Mouse (Mus musculus): ENCODE measurements around the gene Ermap. TPM values are rescaled to one million over a fixed set of nuclear protein-coding genes. Genes with fewer than 3 reads are reported as not detected.

Gene Ermap
- 10 to 100 TPM; 15.2 to 36.4 TPM for total RNA-seq (2023)

DNA sequence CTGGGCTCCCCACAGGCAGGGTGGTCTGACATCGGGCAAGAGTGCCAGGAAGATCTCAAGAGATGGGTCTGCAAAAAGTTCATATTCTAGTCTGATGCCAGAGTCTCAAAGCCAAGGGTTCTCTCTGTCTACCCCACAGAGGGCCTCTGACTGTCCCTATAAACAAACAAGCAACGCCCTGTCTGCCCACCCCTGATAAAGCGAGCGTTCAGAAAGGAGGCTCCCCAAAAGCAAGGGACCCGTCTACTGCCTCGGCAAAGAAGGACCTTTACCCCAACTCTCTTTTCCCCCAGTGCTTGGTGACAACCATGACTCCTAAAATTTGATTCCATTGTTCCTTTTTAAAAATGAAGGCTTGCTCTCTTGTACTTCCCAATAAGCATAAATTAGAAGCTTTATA is at the start of gene Ermap:
TSS of gene Ermap (minus strand) at position 148 of the 400 bp plus-strand sequence.

DNA sequence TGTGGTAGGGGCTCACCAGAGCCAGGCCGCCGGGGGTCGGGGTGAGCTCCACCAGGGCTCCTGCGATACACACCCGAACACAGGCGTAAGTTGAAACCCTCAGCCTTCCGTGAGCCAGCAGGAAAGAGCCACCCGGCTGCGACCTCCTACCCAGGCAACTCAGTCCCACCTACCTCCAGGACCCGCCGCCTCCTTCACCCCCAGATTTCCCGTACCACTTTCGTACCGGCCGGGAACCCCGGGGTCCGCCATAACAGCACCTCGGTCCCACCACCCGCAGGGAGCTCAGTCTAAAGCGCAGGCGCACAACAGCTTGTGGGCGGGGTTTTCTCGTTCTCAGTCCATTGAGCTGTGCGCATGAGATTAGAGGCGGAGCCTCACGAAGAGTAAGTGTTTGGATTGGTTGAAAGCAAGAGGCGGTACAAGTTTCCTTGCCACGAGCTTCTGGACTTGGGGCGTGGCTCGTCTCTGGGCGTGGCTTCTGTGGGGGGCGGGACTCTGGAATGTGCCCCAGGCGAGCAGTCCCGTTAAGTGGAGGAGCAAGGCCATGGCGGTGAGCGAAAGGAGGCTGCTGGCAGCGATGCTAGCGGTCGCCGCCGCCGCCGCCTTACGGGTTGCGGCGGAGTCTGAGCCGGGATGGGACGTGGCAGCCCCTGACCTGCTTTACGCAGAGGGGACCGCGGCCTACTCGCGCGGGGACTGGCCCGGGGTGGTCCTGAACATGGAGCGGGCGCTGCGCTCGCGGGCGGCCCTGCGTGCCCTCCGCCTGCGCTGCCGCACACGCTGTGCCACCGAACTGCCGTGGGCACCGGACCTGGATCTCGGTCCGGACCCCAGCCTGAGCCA is 42.8 kb upstream of the Ermap start, which contains the start of the genes AU022252 and P3h1:
TSS of gene AU022252 (minus strand) at position 303 of the 846 bp plus-strand sequence.
TSS of gene P3h1 (plus strand) at position 506 of the 846 bp plus-strand sequence.

DNA sequence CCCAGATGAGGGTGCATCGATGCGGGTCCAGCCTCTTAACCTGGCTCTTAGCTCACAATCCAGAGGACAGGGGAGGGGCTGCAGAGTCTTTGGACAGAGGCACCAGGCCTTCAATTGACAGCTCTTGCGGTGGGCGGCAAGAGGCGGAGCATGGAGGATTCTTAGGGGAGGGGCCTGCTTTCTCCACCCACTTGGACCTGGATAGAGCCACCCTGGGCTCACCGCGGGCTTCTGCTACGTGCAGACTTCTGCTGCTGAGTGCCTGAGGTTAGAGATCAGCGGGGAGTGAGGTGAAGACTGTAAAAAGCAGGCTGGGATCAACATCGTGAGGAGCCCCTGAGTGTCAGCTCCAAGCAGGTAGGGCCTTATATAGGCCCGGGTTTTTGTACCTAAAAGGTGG is 28.4 kb upstream of the Ermap start, which contains the start of gene Tmem269:
TSS of gene Tmem269 (minus strand) at position 49 of the 400 bp plus-strand sequence.

DNA sequence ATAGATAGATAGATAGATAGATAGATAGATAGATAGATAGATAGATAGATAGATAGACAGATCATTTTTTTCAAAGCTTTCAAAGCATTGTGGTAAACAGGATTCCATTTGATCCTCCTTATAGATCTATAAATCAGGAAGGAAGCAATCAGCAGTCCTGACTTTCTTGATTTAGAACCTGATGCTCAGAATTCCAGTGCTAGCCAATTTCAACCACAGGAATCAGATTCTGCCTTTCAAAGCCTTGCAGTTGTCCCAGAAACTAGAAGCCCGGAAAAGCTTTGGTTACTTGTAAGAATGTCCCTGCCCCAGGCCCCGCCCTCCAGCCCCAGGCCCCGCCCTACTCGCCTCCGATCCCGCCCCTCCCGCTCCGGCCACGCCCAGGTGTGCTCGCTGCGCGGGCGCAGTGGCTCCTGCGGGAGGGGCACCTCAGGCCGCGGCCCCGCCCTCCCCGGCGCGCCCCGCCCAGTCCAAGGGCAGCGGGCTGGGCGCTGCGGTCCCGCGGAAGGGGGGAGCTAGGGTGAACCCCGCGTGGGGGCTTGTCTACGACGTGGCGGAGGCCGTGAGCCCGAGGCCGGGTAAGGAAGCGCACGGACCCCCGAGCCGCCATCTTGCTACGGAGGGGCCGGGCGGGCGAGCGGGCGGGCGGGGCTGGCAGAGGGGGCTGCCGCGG is 5.2 kb upstream of the Ermap start, which contains the start of gene Svbp:
TSS of gene Svbp (plus strand) at position 398 of the 673 bp plus-strand sequence.

DNA sequence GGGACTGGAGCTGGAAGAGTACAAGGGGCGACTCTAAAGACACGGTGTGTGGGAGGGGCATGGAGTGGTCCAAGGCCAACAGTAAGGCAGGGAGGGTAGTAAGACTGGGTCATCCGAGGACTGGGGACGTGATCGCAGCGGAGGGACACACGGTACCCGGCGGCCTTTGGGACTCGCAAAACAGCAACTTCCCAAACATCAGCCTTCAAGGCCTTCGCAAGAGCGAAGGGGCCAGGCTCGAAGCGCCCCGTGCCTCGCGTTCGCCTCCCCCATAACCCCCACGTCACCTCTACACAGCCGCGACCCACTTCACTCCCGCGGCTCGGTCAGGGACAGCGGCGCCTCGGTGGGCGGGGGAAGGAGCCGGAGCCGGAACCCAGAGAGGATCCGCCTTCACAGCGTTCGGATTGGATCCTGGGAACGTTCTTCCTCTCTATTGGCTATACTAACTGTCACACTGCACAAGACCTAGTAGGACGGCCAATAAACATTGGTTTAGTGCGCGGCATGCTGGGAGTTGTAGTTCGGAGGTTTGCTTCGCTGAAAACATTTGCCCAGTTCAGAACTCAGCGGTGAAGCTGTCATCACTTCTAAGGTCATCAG is 15.9 kb downstream of the Ermap start, which contains the start of gene Zfp691:
TSS of gene Zfp691 (minus strand) at position 345 of the 603 bp plus-strand sequence.

Other genes with a start within 250 kb of the Ermap start
- gene Lao1, start 228.4 kb downstream of the Ermap start, total RNA-seq (2023), result not detected
- 10 to 100 TPM; 30.0 to 30.1 TPM for gene Slc2a1, start 81.3 kb downstream of the Ermap start, total RNA-seq (2023)
- 1 to 10 TPM; 3.9 to 6.7 TPM for gene Zfp691, start 15.8 kb downstream of the Ermap start, total RNA-seq (2023)
- 10 to 100 TPM; 11.8 to 13.4 TPM for gene Svbp, start 5.3 kb upstream of the Ermap start, total RNA-seq (2023)
- not detected for gene Tmem269, start 28.2 kb upstream of the Ermap start, total RNA-seq (2023)
- gene AU022252, start 42.7 kb upstream of the Ermap start, total RNA-seq (2023), result 1 to 10 TPM; 3.3 to 3.5 TPM
- gene P3h1, start 42.9 kb upstream of the Ermap start, total RNA-seq (2023), result 1 to 10 TPM; 2.7 to 3.0 TPM
- gene Cldn19, start 65.4 kb upstream of the Ermap start, total RNA-seq (2023), result not detected
- gene Ybx1, start 104.6 kb upstream of the Ermap start, total RNA-seq (2023), result 100 to 1,000 TPM; 299 to 332 TPM
- 10 to 100 TPM; 21.5 to 22.1 TPM for gene Ppih, start 130.5 kb upstream of the Ermap start, total RNA-seq (2023)
- not detected for gene Ccdc30, start 225.5 kb upstream of the Ermap start, total RNA-seq (2023)
- 1 to 10 TPM in 1 of 2 experiments, under 1 TPM in 1; 0.89 to 1.6 TPM for gene Ppcs, start 232.4 kb upstream of the Ermap start, total RNA-seq (2023)
- not detected for gene Zmynd12, start 232.8 kb upstream of the Ermap start, total RNA-seq (2023)

Data from neutrophil, adult 59 days (primary cell).